Mouse (Mus musculus): ENCODE data around the gene Tnp1. TPM values are rescaled to one million over a fixed set of nuclear protein-coding genes. Genes with fewer than 3 reads are reported as not detected.

Gene Tnp1
- polyA plus RNA-seq (2012; rRNA removed), result 5,523 and 6,395 TPM in 2 replicates

DNA sequence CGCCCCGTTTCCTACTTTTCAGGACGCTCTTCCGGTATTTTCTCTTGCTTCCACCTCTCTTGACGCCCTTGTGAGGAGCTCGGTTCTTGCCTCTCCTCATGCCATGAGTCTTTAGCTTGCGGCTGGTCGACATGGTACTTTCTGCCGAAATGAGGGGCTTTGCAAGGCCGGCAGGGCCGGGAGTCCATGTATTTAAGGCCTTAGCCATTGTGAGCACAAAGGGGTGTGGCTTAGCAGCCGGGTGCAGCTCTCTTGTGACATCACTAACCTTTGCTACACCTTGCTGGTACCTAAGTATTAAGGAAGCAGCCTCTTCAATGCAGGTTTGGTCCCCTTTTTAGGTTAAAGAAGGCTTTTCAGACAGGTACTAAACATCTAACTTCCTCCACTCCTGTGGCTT, at the start of gene Tnp1:
Gene Tnp1 (minus strand): TSS at position 179 of the 400 bp plus-strand sequence.
- Histone ChIP-seq H3K36me3 (ENCODE audit: control insufficient read depth, insufficient read depth, low read length) (no peaks in the 10 kb centered on the region), H3K4me1 (ENCODE audit: control insufficient read depth, insufficient read depth, low read length) (no peaks in the 10 kb centered on the region), H3K4me3 (ENCODE audit: control insufficient read depth, low read depth, low read length) (peak within 1 kb of the TSS; percentile 80), H3K27me3 (ENCODE audit: control insufficient read depth, insufficient read depth, low read length) (no peaks in the 10 kb centered on the region), H3K27ac (ENCODE audit: control insufficient read depth, insufficient read depth, low read depth, low read length) (peak within 1 kb of the TSS; percentile 34; the same call in 1 of the 2 replicates)
- peak; percentile 88; the same call in 1 of the 2 replicates for TF ChIP-seq POLR2A (IDR thresholded peaks at IDR 0.05; ENCODE audit: control insufficient read depth, low read depth, low read length)
- TF ChIP-seq CTCF (IDR thresholded peaks at IDR 0.05; ENCODE audit: control insufficient read depth, insufficient read depth, insufficient replicate concordance, low read depth, low read length), result no peak

GRCm38 (mm10) chr1:73064336-73064735, 48.6 kb upstream of the Tnp1 start:
- Histone ChIP-seq H3K27ac (ENCODE audit: control insufficient read depth, insufficient read depth, low read depth, low read length) (no peak overlapping the region), H3K4me3 (ENCODE audit: control insufficient read depth, low read depth, low read length) (no peak overlapping the region), H3K36me3 (ENCODE audit: control insufficient read depth, insufficient read depth, low read length) (no peaks in the 10 kb centered on the region), H3K27me3 (ENCODE audit: control insufficient read depth, insufficient read depth, low read length) (no peaks in the 10 kb centered on the region), H3K4me1 (ENCODE audit: control insufficient read depth, insufficient read depth, low read length) (no peaks in the 10 kb centered on the region)
- no peak for TF ChIP-seq POLR2A (IDR thresholded peaks at IDR 0.05; ENCODE audit: control insufficient read depth, low read depth, low read length)
- TF ChIP-seq CTCF (IDR thresholded peaks at IDR 0.05; ENCODE audit: control insufficient read depth, insufficient read depth, insufficient replicate concordance, low read depth, low read length), result no peak

GRCm38 (mm10) chr1:73061491-73062233, 46.0 kb upstream of the Tnp1 start:
- TF ChIP-seq POLR2A (IDR thresholded peaks at IDR 0.05; ENCODE audit: control insufficient read depth, low read depth, low read length) (no peak), CTCF (IDR thresholded peaks at IDR 0.05; ENCODE audit: control insufficient read depth, insufficient read depth, insufficient replicate concordance, low read depth, low read length) (no peak)
- no peak overlapping the region for H3K4me3 ChIP-seq (ENCODE audit: control insufficient read depth, low read depth, low read length)
- H3K27me3 ChIP-seq (ENCODE audit: control insufficient read depth, insufficient read depth, low read length), result no peaks in the 10 kb centered on the region
- no peaks in the 10 kb centered on the region for H3K4me1 ChIP-seq (ENCODE audit: control insufficient read depth, insufficient read depth, low read length)
- H3K36me3 ChIP-seq (ENCODE audit: control insufficient read depth, insufficient read depth, low read length), result no peaks in the 10 kb centered on the region
- no peak overlapping the region for H3K27ac ChIP-seq (ENCODE audit: control insufficient read depth, insufficient read depth, low read depth, low read length)

GRCm38 (mm10) chr1:73060271-73060670, 44.6 kb upstream of the Tnp1 start:
- TF ChIP-seq CTCF (IDR thresholded peaks at IDR 0.05; ENCODE audit: control insufficient read depth, insufficient read depth, insufficient replicate concordance, low read depth, low read length) (no peak), POLR2A (IDR thresholded peaks at IDR 0.05; ENCODE audit: control insufficient read depth, low read depth, low read length) (no peak)
- Histone ChIP-seq H3K4me3 (ENCODE audit: control insufficient read depth, low read depth, low read length) (no peak overlapping the region), H3K27ac (ENCODE audit: control insufficient read depth, insufficient read depth, low read depth, low read length) (no peak overlapping the region), H3K27me3 (ENCODE audit: control insufficient read depth, insufficient read depth, low read length) (no peaks in the 10 kb centered on the region), H3K4me1 (ENCODE audit: control insufficient read depth, insufficient read depth, low read length) (no peaks in the 10 kb centered on the region), H3K36me3 (ENCODE audit: control insufficient read depth, insufficient read depth, low read length) (no peaks in the 10 kb centered on the region)

DNA sequence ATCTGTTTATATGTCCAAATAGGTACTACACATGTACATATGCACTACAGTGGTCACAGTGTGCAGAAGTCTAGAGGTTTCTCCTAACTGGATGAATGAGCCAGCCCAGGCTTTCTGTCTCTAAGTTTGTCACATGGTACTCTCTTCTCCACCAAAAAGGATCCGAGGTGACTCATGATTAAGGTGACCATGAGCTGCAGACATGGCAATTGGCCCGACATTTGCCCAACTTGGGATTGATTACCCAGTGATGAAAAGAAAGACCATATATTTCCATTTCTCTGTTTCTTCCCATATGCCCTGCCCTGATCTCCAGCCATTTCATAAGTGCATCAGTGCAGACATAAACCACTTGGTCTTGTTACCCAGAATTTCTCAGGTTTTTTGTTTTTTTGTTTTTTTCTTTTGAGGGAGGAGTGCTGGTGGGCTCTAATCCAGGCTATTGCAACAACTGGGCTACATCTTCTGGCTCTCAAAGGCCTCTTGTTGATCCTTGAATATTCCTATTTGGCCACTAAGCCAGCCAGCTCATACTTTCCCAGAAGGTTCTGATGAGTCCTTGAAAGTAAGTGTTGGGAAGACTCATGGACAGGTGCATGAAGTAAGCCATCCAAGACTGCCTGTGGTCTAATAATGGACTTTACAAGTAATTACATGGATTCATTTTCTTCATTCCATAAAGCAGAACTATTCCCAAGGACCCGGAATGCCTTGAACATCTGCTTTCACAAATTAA, 40.7 kb upstream of the Tnp1 start:
- Histone ChIP-seq H3K27ac (ENCODE audit: control insufficient read depth, insufficient read depth, low read depth, low read length) (no peak overlapping the region), H3K4me1 (ENCODE audit: control insufficient read depth, insufficient read depth, low read length) (peaks cover 5% of the 10 kb centered on the region), H3K36me3 (ENCODE audit: control insufficient read depth, insufficient read depth, low read length) (no peaks in the 10 kb centered on the region), H3K27me3 (ENCODE audit: control insufficient read depth, insufficient read depth, low read length) (no peaks in the 10 kb centered on the region), H3K4me3 (ENCODE audit: control insufficient read depth, low read depth, low read length) (no peak overlapping the region)
- no peak for TF ChIP-seq CTCF (IDR thresholded peaks at IDR 0.05; ENCODE audit: control insufficient read depth, insufficient read depth, insufficient replicate concordance, low read depth, low read length)

DNA sequence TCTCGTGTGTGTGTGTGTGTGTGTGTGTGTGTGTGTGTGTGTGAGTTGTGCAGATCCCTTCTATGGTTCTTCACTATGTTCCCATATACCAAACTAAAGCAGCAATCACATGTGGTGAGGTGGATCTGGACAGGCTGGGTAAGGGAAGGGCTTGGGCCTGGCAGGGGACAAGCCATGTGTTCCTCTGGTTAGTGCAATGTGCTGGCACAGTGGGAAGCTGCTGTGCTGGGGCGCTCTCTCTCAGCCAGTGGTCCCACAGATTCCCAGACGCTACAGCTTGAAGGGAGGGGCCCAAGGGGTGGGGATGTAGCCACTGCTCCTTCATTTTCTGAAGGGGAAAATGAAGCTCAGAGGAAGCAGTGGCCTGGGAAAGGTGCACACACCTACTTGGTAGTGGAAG, 40.1 kb upstream of the Tnp1 start:
- Histone ChIP-seq H3K36me3 (ENCODE audit: control insufficient read depth, insufficient read depth, low read length) (no peaks in the 10 kb centered on the region), H3K4me1 (ENCODE audit: control insufficient read depth, insufficient read depth, low read length) (peaks cover 5% of the 10 kb centered on the region), H3K27ac (ENCODE audit: control insufficient read depth, insufficient read depth, low read depth, low read length) (no peak overlapping the region), H3K4me3 (ENCODE audit: control insufficient read depth, low read depth, low read length) (no peak overlapping the region), H3K27me3 (ENCODE audit: control insufficient read depth, insufficient read depth, low read length) (no peaks in the 10 kb centered on the region)
- TF ChIP-seq CTCF (IDR thresholded peaks at IDR 0.05; ENCODE audit: control insufficient read depth, insufficient read depth, insufficient replicate concordance, low read depth, low read length) (no peak), POLR2A (IDR thresholded peaks at IDR 0.05; ENCODE audit: control insufficient read depth, low read depth, low read length) (no peak)

DNA sequence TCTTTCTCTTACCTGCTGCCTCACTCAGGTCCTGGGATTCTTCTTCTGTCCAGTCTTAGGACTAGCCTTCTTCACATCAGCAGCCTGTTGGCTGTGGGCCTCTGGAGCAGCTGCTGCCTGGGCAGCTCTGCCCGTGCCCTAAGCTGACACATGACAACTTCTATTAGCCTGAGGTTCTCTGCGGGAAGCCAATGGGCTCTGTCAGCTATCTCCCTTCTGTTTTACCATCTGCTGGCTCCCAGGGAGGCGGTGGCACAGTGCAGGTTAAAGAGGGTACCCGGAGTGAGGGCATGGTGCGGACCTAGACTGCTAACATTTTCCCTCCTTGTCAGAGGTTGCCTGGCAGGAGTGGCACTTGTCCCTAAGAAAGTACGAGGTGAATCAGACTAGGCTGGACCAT, 39.5 kb upstream of the Tnp1 start:
- H3K27me3 ChIP-seq (ENCODE audit: control insufficient read depth, insufficient read depth, low read length), result no peaks in the 10 kb centered on the region
- H3K36me3 ChIP-seq (ENCODE audit: control insufficient read depth, insufficient read depth, low read length), result no peaks in the 10 kb centered on the region
- H3K4me3 ChIP-seq (ENCODE audit: control insufficient read depth, low read depth, low read length), result no peak overlapping the region
- peaks cover 5% of the 10 kb centered on the region for H3K4me1 ChIP-seq (ENCODE audit: control insufficient read depth, insufficient read depth, low read length)
- no peak overlapping the region for H3K27ac ChIP-seq (ENCODE audit: control insufficient read depth, insufficient read depth, low read depth, low read length)
- TF ChIP-seq POLR2A (IDR thresholded peaks at IDR 0.05; ENCODE audit: control insufficient read depth, low read depth, low read length) (no peak), CTCF (IDR thresholded peaks at IDR 0.05; ENCODE audit: control insufficient read depth, insufficient read depth, insufficient replicate concordance, low read depth, low read length) (no peak)

Measured in testis, adult 2 months (tissue).